Mouse (Mus musculus): ENCODE data around the gene Gm7682. TPM values are rescaled to one million over a fixed set of nuclear protein-coding genes. Genes with fewer than 3 reads are reported as not detected.
"Not testable (repeated sequence)": the region's sequence is repeated elsewhere in the genome, so short reads cannot be mapped to it uniquely, and the experiment has no call there.

Gene Gm7682
- total RNA-seq (2021) = not detected
- long read RNA-seq, experiment 1 = 0 reads
- long read RNA-seq, experiment 2 = 0 reads

DNA sequence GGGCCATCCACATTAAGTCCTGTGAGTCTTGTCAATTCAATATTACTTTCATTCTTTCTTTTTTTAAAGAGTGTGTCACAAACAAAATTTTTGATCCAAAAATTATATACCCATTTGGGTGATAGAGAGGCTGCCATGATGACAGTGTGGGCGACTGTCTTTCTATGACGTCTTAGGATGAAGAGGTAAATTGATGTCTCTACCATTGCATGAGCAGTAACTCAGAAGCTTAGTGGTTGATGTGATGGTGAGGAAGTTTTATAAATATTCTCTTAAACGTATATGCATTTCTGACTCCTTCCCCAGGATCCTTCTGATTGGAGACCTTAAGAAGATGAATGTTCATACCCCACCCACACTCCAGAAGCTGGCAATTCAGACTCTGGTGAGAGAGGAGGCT, at the start of gene Gm7682:
Gene Gm7682, plus strand, starts transcription at position 301 of the 400 bp plus-strand sequence.
- DNase-seq (ENCODE audit: extremely low spot score in 1 of 2, low spot score in 2 of 2); intact Hi-C loops (cut with DNase I); H3K27ac ChIP-seq; H3K4me3 ChIP-seq: not testable (repeated sequence)

Other genes starting within 250 kb of the Gm7682 start
- not detected for gene Gm3106, start 227.8 kb upstream of the Gm7682 start, total RNA-seq (2021)
- gene A430089I19Rik, start 139.0 kb upstream of the Gm7682 start, total RNA-seq (2021) = not detected
- gene Gm6502, start 131.3 kb upstream of the Gm7682 start, total RNA-seq (2021) = not detected
- gene AA792892, start 106.0 kb upstream of the Gm7682 start, total RNA-seq (2021) = not detected
- not detected for gene Gm3139, start 80.5 kb downstream of the Gm7682 start, total RNA-seq (2021)
- gene Gm3147, start 170.6 kb downstream of the Gm7682 start, total RNA-seq (2021) = not detected
- not detected for gene Gm6509, start 178.2 kb downstream of the Gm7682 start, total RNA-seq (2021)
- gene Gm6205, start 202.6 kb downstream of the Gm7682 start, total RNA-seq (2021) = not detected